Mouse (Mus musculus) embryonic facial prominence, embryonic 11.5 days (tissue): Measurements from ENCODE around the gene Car8. TPM values are rescaled to one million over a fixed set of nuclear protein-coding genes. Genes with fewer than 3 reads are reported as not detected.
A peak's percentile ranks its signal among the peaks of the same experiment; 100 is the strongest.
"Not testable (repeated sequence)": the region's sequence is repeated elsewhere in the genome, so short reads cannot be mapped to it uniquely, and the experiment has no call there.

Source experiments
- ATAC-seq: fragments of 200-750 bp; cut with Nextera tagmentation; replicated peaks from 2 replicates; pipeline ENCODE4 v1.8.0; 2017; ENCODE audit warnings: low read depth; ENCODE audit not compliant: insufficient number of reproducible peaks, low FRiP score, low TSS enrichment
- DNase-seq: peaks from one replicate; pipeline ENCODE4 v3.0.0-alpha.2; 2015; ENCODE audit warnings: low spot score
- H3K27ac ChIP-seq: fragments of 300-500 bp; sonication (generic); replicated peaks from 2 replicates; pipeline ENCODE4 v1.5.1; 2014; ENCODE audit warnings: mild to moderate bottlenecking, low read depth, low read length, control low read depth
- H3K27me3 ChIP-seq: fragments of 300-500 bp; sonication (generic); 2 replicates; pipeline ENCODE4 v1.6.1; 2014; ENCODE audit warnings: mild to moderate bottlenecking, low read length, moderate library complexity, mixed read lengths; ENCODE audit not compliant: control insufficient read depth, insufficient read depth
- H3K36me3 ChIP-seq: fragments of 300-500 bp; sonication (generic); replicated peaks from 2 replicates; pipeline ENCODE4 v1.6.1; 2014; ENCODE audit warnings: low read depth, mild to moderate bottlenecking, low read length, moderate library complexity, mixed read lengths; ENCODE audit not compliant: control insufficient read depth, insufficient read depth
- H3K4me1 ChIP-seq: fragments of 300-500 bp; sonication (generic); 2 replicates; pipeline ENCODE4 v1.6.1; 2014; ENCODE audit warnings: low read length, mixed read lengths; ENCODE audit not compliant: control insufficient read depth, insufficient read depth
- H3K4me2 ChIP-seq: fragments of 300-500 bp; sonication (generic); 2 replicates; pipeline ENCODE4 v1.6.1; 2014; ENCODE audit warnings: low read depth, mild to moderate bottlenecking, control low read depth, low read length, moderate library complexity
- H3K4me3 ChIP-seq: fragments of 300-500 bp; sonication (generic); 2 replicates; pipeline ENCODE4 v1.5.1; 2014; ENCODE audit warnings: low read depth, low read length, control low read depth
- H3K9ac ChIP-seq: fragments of 300-500 bp; sonication (generic); replicated peaks from 2 replicates; pipeline ENCODE4 v1.6.1; 2014; ENCODE audit warnings: mild to moderate bottlenecking, control low read depth, low read length
- H3K9me3 ChIP-seq: fragments of 300-500 bp; sonication (generic); replicated peaks from 2 replicates; pipeline ENCODE4 v1.6.1; 2016; ENCODE audit warnings: mild to moderate bottlenecking, low read length, inconsistent platforms, mixed read lengths; ENCODE audit not compliant: control insufficient read depth
- WGBS: fragments of 180-500 bp; shearing (Covaris S2); extraction: QIAGEN DNeasy Blood & Tissue Kit; methylation state at CpG from one replicate; pipeline ENCODE4 v1.1.7; 2014; 5-methylcytosine and 5-hydroxymethylcytosine counted together
- polyA plus RNA-seq: library from polyadenylated mRNA; unstranded; fragments of >200 nt; fragmentation: Nextera tagmentation; extraction: Ambion mirVana; gene quantifications from 2 replicates; pipeline ENCODE4 v1.2.1, GENCODE M21; 2014

Car8 gene
- polyA plus RNA-seq, 1 experiment from 2014 or later: 2.6 TPM

DNA sequence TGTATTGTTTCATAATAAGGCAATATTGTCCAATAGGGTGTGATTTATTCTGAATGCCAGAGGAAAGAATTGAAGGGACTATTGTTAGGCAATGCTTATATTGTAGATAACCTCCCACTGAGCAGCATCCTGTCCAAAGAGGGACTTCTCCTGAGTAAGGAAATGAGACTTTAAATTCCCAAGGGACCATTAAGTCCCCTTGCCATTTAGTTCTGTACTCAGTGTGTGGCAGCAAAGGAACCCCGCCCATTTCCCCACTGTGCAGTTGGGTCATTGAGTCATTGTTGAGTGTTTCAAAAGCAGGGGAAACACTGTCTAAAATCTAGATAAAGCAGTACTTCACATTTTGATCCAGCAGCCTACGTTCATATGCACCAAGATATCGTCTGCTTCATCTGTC, 125.3 kb downstream of the Car8 start:
- Histone ChIP-seq H3K9me3 (no peaks in the 10 kb centered on the region), H3K4me3 (no peak overlapping the region), H3K27ac (no peak overlapping the region), H3K9ac (no peak overlapping the region), H3K36me3 (no peaks in the 10 kb centered on the region), H3K4me2 (no peak overlapping the region), H3K4me1 (no peaks in the 10 kb centered on the region), H3K27me3 (no peaks in the 10 kb centered on the region)
- WGBS: 86% methylated on average over 3 of the region's 3 CpGs
- ATAC-seq (no peak), DNase-seq (no peak)

DNA sequence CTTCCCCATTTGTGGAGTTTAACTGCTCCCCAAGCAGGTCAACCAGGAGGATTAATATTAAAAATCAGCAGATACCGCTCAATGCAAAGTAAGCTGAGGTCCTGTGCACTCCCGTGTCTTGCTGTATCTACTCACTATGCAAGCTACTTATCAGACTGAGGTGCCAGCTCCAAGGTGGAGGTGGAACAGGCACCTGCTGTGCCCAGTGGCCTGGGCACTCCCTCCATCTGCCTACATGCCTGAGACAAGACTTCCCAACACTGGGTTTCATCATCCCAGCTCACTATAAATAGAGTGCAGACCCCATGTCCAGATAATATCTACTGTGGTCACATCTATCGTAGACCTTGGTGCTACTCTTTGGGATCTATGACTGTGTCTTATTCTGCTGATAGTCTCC, 127.0 kb downstream of the Car8 start:
- no peak overlapping the region for H3K4me2 ChIP-seq

GRCm38 (mm10) chr4:8109906-8110567, 128.8 kb downstream of the Car8 start:
- H3K9ac ChIP-seq: no peak overlapping the region
- H3K4me3 ChIP-seq: no peak overlapping the region
- H3K27ac ChIP-seq: no peak overlapping the region
- H3K9me3 ChIP-seq: no peaks in the 10 kb centered on the region
- no peaks in the 10 kb centered on the region for H3K27me3 ChIP-seq
- DNase-seq: no peak
- no peaks in the 10 kb centered on the region for H3K4me1 ChIP-seq
- 83% methylated on average over 16 of the region's 16 CpGs for WGBS
- ATAC-seq: no peak
- H3K4me2 ChIP-seq: no peak overlapping the region
- H3K36me3 ChIP-seq: no peaks in the 10 kb centered on the region

More for the DNA sequence above, 127.0 kb downstream of the Car8 start:
- Histone ChIP-seq H3K4me1 (no peaks in the 10 kb centered on the region), H3K36me3 (no peaks in the 10 kb centered on the region), H3K9me3 (no peaks in the 10 kb centered on the region), H3K9ac (no peak overlapping the region), H3K27me3 (no peaks in the 10 kb centered on the region), H3K27ac (no peak overlapping the region), H3K4me3 (no peak overlapping the region)
- DNase-seq (no peak), ATAC-seq (no peak)
- WGBS: 91% methylated on average over 3 of the region's 3 CpGs

- H3K4me1 ChIP-seq: no peaks in the 10 kb centered on the region
- H3K27me3 ChIP-seq: no peaks in the 10 kb centered on the region
- no peak overlapping the region for H3K4me3 ChIP-seq
- no peak overlapping the region for H3K27ac ChIP-seq
- ATAC-seq (no peak), DNase-seq (no peak)
- H3K9ac ChIP-seq: no peak overlapping the region
- 95% methylated on average over 3 of the region's 3 CpGs for WGBS
- no peak overlapping the region for H3K4me2 ChIP-seq
- H3K9me3 ChIP-seq: no peaks in the 10 kb centered on the region
- H3K36me3 ChIP-seq: no peaks in the 10 kb centered on the region
Observed at GRCm38 (mm10) chr4:8101466-8101865, 137.4 kb downstream of the Car8 start.

DNA sequence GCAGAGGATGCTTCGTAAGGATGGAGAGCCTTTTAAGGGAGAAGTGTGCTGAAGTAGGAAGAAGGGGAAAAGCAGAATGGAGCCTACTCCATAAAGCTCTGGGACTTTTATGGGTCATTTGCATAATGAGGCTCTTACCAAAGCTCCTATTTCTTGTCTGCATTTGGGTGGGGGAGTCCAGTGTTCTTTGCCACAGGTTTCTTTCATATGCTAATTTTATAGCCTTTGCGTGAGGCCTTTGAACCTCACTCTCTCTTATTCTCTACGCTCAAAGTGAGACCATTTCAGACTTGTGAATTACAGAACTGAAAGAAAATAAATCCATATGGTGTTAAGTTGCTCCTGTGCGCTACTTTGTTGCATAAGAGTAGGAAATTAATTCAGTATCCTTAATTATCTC, 140.8 kb downstream of the Car8 start:
- Histone ChIP-seq H3K27ac (no peak overlapping the region), H3K9ac (no peak overlapping the region), H3K4me2 (no peak overlapping the region), H3K4me1 (no peaks in the 10 kb centered on the region), H3K9me3 (no peaks in the 10 kb centered on the region), H3K4me3 (no peak overlapping the region), H3K36me3 (no peaks in the 10 kb centered on the region), H3K27me3 (no peaks in the 10 kb centered on the region)
- DNase-seq: peak; percentile 2
- ATAC-seq: no peak
- WGBS: 67% methylated on average over 4 of the region's 4 CpGs

- Histone ChIP-seq H3K36me3 (no peaks in the 10 kb centered on the region), H3K27me3 (no peaks in the 10 kb centered on the region), H3K9me3 (no peaks in the 10 kb centered on the region), H3K4me3 (no peak overlapping the region), H3K9ac (no peak overlapping the region), H3K4me1 (no peaks in the 10 kb centered on the region), H3K4me2 (no peak overlapping the region), H3K27ac (no peak overlapping the region)
- DNase-seq: no peak
- ATAC-seq: no peak
- 64% methylated on average over 3 of the region's 3 CpGs for WGBS
Observed at GRCm38 (mm10) chr4:8097683-8098082, 141.2 kb downstream of the Car8 start.

- not testable (repeated sequence) for H3K9me3 ChIP-seq, H3K4me3 ChIP-seq, ATAC-seq, H3K9ac ChIP-seq, H3K27ac ChIP-seq, H3K4me1 ChIP-seq, H3K36me3 ChIP-seq, H3K4me2 ChIP-seq, H3K27me3 ChIP-seq, DNase-seq
- 80% methylated on average over 3 of the region's 3 CpGs for WGBS
Observed at GRCm38 (mm10) chr4:8093566-8093965, 145.3 kb downstream of the Car8 start.
